Mouse (Mus musculus) thymus, adult 2 months (tissue): Measurements from ENCODE around the gene Eid2b.

Experiments used
- CTCF ChIP-seq: fragments of 200-500 bp; IDR thresholded peaks from 2 replicates; pipeline ENCODE4 v1.5.1; 2012; ENCODE audit warnings: mild to moderate bottlenecking, control low read depth, low read length, moderate library complexity, borderline replicate concordance; ENCODE audit not compliant: control insufficient read depth, poor library complexity, insufficient read depth; ENCODE audit errors: extremely low read depth
- POLR2A ChIP-seq: fragments of 200-500 bp; IDR thresholded peaks from 2 replicates; pipeline ENCODE4 v1.6.1; 2012; ENCODE audit warnings: mild to moderate bottlenecking, low read length, control low read depth, moderate library complexity; ENCODE audit not compliant: control insufficient read depth, poor library complexity, insufficient read depth; ENCODE audit errors: extremely low read depth

DNA sequence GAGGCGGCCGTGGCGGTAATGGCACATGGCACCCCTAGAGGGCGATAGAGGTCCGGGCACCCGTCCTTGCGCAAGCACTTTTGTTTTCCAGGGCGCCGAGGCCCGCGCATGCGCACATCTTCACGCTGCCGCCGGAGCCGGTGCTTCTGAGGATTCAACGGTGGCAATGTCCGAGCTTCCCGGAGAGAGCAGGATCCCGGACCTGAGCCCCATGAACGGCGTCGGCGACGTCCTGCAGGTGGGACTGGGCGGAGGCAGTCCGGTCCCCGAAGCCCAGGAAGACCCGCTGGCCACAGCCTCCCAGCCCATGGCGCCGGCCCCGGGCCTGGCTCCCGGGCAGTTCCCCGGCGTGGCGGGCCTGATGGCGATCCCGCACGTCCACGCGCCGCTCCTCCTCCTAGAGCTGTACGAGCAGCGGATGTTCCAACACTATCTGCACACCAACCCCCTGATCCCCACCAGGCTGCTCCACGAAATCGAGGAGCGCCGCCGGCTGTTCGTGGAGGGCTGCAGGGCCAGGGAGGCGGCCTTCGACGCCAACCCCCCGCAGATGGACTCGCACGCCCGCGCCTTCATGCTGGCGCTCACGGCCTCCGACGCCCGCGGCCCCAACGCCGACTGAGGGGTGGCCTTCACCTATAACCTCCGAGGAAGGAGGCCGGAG is at the start of gene Eid2b:
- TF ChIP-seq CTCF (peak; percentile 85), POLR2A (peak; percentile 42; the same call in 1 of the 2 replicates)
